Mouse (Mus musculus) ovary, adult 18-20 months (tissue): ENCODE data around the gene Camk1d.
"Not testable (repeated sequence)": the region's sequence is repeated elsewhere in the genome, so short reads cannot be mapped to it uniquely, and the experiment has no call there.

Source experiments
- DNase-seq: peaks from one replicate; pipeline ENCODE4 v3.0.0; 2022; ENCODE audit warnings: low spot score, mixed read lengths

Gene Camk1d

GRCm38 (mm10) chr2:5396415-5396814 is 317.9 kb downstream of the Camk1d start:
- DNase-seq: no peak

- no peak for DNase-seq
Measured at GRCm38 (mm10) chr2:5395873-5396272, 318.4 kb downstream of the Camk1d start.

GRCm38 (mm10) chr2:5392921-5393320 is 321.4 kb downstream of the Camk1d start:
- DNase-seq: no peak

- DNase-seq: no peak
Measured at GRCm38 (mm10) chr2:5392470-5392869, 321.8 kb downstream of the Camk1d start.

- DNase-seq: no peak
Measured at GRCm38 (mm10) chr2:5388381-5388780, 325.9 kb downstream of the Camk1d start.

GRCm38 (mm10) chr2:5381712-5382710 is 332.3 kb downstream of the Camk1d start:
- DNase-seq: no peak

- DNase-seq: no peak
Measured at GRCm38 (mm10) chr2:5380973-5381372, 333.3 kb downstream of the Camk1d start.

GRCm38 (mm10) chr2:5378922-5379321 is 335.4 kb downstream of the Camk1d start:
- not testable (repeated sequence) for DNase-seq

- DNase-seq: no peak
Measured at GRCm38 (mm10) chr2:5378066-5378672, 336.1 kb downstream of the Camk1d start.

- DNase-seq: no peak
Measured at GRCm38 (mm10) chr2:5372886-5373429, 341.4 kb downstream of the Camk1d start.

- DNase-seq: no peak
Measured at GRCm38 (mm10) chr2:5371316-5371715, 343.0 kb downstream of the Camk1d start.

GRCm38 (mm10) chr2:5370591-5370990 is 343.7 kb downstream of the Camk1d start:
- DNase-seq: no peak

- no peak for DNase-seq
Measured at GRCm38 (mm10) chr2:5363836-5364235, 350.5 kb downstream of the Camk1d start.

GRCm38 (mm10) chr2:5358049-5358448 is 356.3 kb downstream of the Camk1d start:
- no peak for DNase-seq

GRCm38 (mm10) chr2:5357056-5357455 is 357.3 kb downstream of the Camk1d start:
- DNase-seq: no peak

GRCm38 (mm10) chr2:5352821-5353522 is 361.3 kb downstream of the Camk1d start:
- DNase-seq: no peak

GRCm38 (mm10) chr2:5345344-5345743 is 369.0 kb downstream of the Camk1d start:
- DNase-seq: no peak

GRCm38 (mm10) chr2:5327533-5328250 is 386.6 kb downstream of the Camk1d start:
- no peak for DNase-seq

GRCm38 (mm10) chr2:5324806-5325205 is 389.5 kb downstream of the Camk1d start:
- DNase-seq: no peak

- DNase-seq: no peak
Measured at GRCm38 (mm10) chr2:5321660-5322295, 392.5 kb downstream of the Camk1d start.

GRCm38 (mm10) chr2:5319138-5319537 is 395.2 kb downstream of the Camk1d start:
- DNase-seq: no peak
